Mouse (Mus musculus) CH12.LX (cell line): Measurements from ENCODE around the gene Dennd2d.

Experiments
- CTCF ChIP-seq, 2 experiments: IDR thresholded peaks in 1 of 2; conservative IDR thresholded peaks in 1 of 2; 2 replicates each; pipeline ENCODE4 v1.5.1; 2011 to 2012; ENCODE audit warnings: low read depth in 2 of 2, low read length in 2 of 2, improper control_type of control experiment in 1 of 2, inconsistent platforms in 1 of 2, mild to moderate bottlenecking in 1 of 2, moderate library complexity in 1 of 2
- MAFK ChIP-seq: IDR thresholded peaks from 2 replicates; pipeline ENCODE4 v1.6.1; 2011; ENCODE audit warnings: low read length, improper control_type of control experiment; ENCODE audit not compliant: insufficient replicate concordance
- MAX ChIP-seq: IDR thresholded peaks from 2 replicates; pipeline ENCODE4 v1.6.1; 2011; ENCODE audit warnings: low read length, improper control_type of control experiment
- POLR2A ChIP-seq: IDR thresholded peaks from 2 replicates; pipeline ENCODE4 v1.6.1; 2011; ENCODE audit warnings: low read depth, mild to moderate bottlenecking, improper control_type of control experiment, low read length
- RAD21 ChIP-seq: IDR thresholded peaks from 2 replicates; pipeline ENCODE4 v1.6.1; 2011; ENCODE audit warnings: low read depth, mild to moderate bottlenecking, low read length, improper control_type of control experiment, moderate library complexity
- SIN3A ChIP-seq: IDR thresholded peaks from 2 replicates; pipeline ENCODE4 v1.6.1; 2012; ENCODE audit warnings: low read length, improper control_type of control experiment, inconsistent platforms
- UBTF ChIP-seq: IDR thresholded peaks from 2 replicates; pipeline ENCODE4 v1.6.1; 2012; ENCODE audit warnings: low read depth, mild to moderate bottlenecking, inconsistent platforms, low read length, improper control_type of control experiment, moderate library complexity
- ZC3H11A ChIP-seq: IDR thresholded peaks from 2 replicates; pipeline ENCODE4 v1.6.1; 2012; ENCODE audit warnings: low read depth, mild to moderate bottlenecking, inconsistent platforms, low read length, improper control_type of control experiment

DNA sequence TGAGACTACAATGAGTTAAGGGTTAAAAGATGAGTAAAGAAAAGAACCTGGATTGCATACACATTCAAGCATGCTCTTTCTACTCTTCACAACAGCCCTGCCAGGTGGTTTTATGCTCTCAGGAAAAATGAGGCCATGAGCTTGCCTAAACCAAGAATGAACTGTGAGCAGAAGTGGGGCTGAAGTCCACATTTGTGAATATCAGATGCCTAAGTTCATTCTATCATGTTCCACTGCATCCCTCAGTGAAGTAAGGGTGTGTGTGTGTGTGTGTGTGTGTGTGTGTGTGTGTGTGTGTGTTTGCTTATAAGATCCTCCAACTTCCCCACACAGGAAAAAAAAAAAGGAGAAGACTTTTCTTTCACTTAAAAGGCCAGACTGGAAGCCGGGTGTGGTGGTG is 5.3 kb upstream of the Dennd2d start:
- TF ChIP-seq CTCF (conservative IDR thresholded peaks at IDR 0.05 in 1 of 2, IDR thresholded peaks at IDR 0.05 in 1 of 2; ENCODE audit: low read depth in 2 of 2, low read length in 2 of 2) (no peak), MAX (no peak), POLR2A (no peak), ZC3H11A (no peak), UBTF (no peak), RAD21 (no peak), SIN3A (no peak), MAFK (no peak)
